Mouse (Mus musculus) gastrocnemius, postnatal 25 days (tissue): ENCODE results near the gene Panx2. TPM values are rescaled to one million over a fixed set of nuclear protein-coding genes. Genes with fewer than 3 reads are reported as not detected.

Experiments
- DNase-seq: peaks from one replicate; pipeline ENCODE4 v3.0.0; 2022
- total RNA-seq, 2 experiments: library from RNA; stranded (reverse); gene quantifications; 1 replicate in 1 of 2; 2 replicates in 1 of 2; pipeline ENCODE4 v1.2.3; 2021

Gene Panx2
- total RNA-seq, 2 experiments from 2014 or later: not detected

- peak; percentile 95 for DNase-seq
These were observed 16.1 kb downstream of the Panx2 start for GRCm38 (mm10) chr15:89075478-89076147.

- DNase-seq: peak; percentile 66
These were observed 16.7 kb downstream of the Panx2 start for GRCm38 (mm10) chr15:89076156-89076731.

- DNase-seq: peak; percentile 32
These were observed 18.8 kb downstream of the Panx2 start for GRCm38 (mm10) chr15:89078208-89078836.

GRCm38 (mm10) chr15:89083906-89084305, 24.4 kb downstream of the Panx2 start:
- DNase-seq: no peak

GRCm38 (mm10) chr15:89084826-89085225, 25.3 kb downstream of the Panx2 start:
- no peak for DNase-seq

- peak; percentile 89 for DNase-seq
These were observed 29.2 kb downstream of the Panx2 start, which contains the start of gene Selenoo for GRCm38 (mm10) chr15:89088607-89089247. Gene Selenoo, plus strand, starts transcription at chr15:89089084.

- DNase-seq: no peak
These were observed 29.9 kb downstream of the Panx2 start for GRCm38 (mm10) chr15:89089248-89090051.

- DNase-seq: no peak
These were observed 31.1 kb downstream of the Panx2 start for GRCm38 (mm10) chr15:89090662-89091061.

GRCm38 (mm10) chr15:89092181-89092580, 32.6 kb downstream of the Panx2 start:
- no peak for DNase-seq

GRCm38 (mm10) chr15:89097450-89097849, 37.9 kb downstream of the Panx2 start:
- no peak for DNase-seq

GRCm38 (mm10) chr15:89098616-89099015, 39.1 kb downstream of the Panx2 start:
- DNase-seq: no peak

GRCm38 (mm10) chr15:89100823-89101222, 41.3 kb downstream of the Panx2 start:
- no peak for DNase-seq

- no peak for DNase-seq
These were observed 43.1 kb downstream of the Panx2 start for GRCm38 (mm10) chr15:89102646-89103045.

GRCm38 (mm10) chr15:89103921-89104320, 44.4 kb downstream of the Panx2 start:
- DNase-seq: no peak

- DNase-seq: no peak
These were observed 44.9 kb downstream of the Panx2 start for GRCm38 (mm10) chr15:89104425-89104824.

- no peak for DNase-seq
These were observed 46.5 kb downstream of the Panx2 start for GRCm38 (mm10) chr15:89106073-89106472.

- DNase-seq: no peak
These were observed 47.4 kb downstream of the Panx2 start for GRCm38 (mm10) chr15:89106976-89107375.

- no peak for DNase-seq
These were observed 50.6 kb downstream of the Panx2 start for GRCm38 (mm10) chr15:89110147-89110546.

GRCm38 (mm10) chr15:89118007-89118406, 58.5 kb downstream of the Panx2 start:
- no peak for DNase-seq

- peak; percentile 91 for DNase-seq
These were observed 63.3 kb downstream of the Panx2 start, which contains the start of gene Tubgcp6 for GRCm38 (mm10) chr15:89122649-89123366. Gene Tubgcp6, minus strand, starts transcription at chr15:89123112.
